Mouse (Mus musculus): Measurements from ENCODE around the gene Gm11115.

- TF ChIP-seq TAL1 (IDR thresholded peaks at IDR 0.05; ENCODE audit: low read length) (no peak), GATA1 (IDR thresholded peaks at IDR 0.05; ENCODE audit: low read length) (no peak)
Measured at GRCm38 (mm10) chr5:88153999-88154398, at the start of gene Gm11115.

All from erythroblast, embryonic 14.5 days (primary cell).